Mouse (Mus musculus) liver, adult 2 months (tissue): ENCODE measurements around the gene Neb.

ENCODE experiments used
- CTCF ChIP-seq: fragments of 200-500 bp; IDR thresholded peaks from 2 replicates; pipeline ENCODE4 v1.5.1; 2011; ENCODE audit warnings: low read depth, low read length, control low read depth
- POLR2A ChIP-seq: fragments of 200-500 bp; IDR thresholded peaks from 2 replicates; pipeline ENCODE4 v1.6.1; 2011; ENCODE audit warnings: low read length, control low read depth; ENCODE audit not compliant: insufficient read depth; ENCODE audit errors: extremely low read depth

- TF ChIP-seq POLR2A = no peak
- peak; percentile 53 for TF ChIP-seq CTCF
Measured at GRCm38 (mm10) chr2:52220074-52220473, 158.2 kb downstream of the Neb start.
